Mouse (Mus musculus): ENCODE measurements around the gene Slc16a3. TPM values are rescaled to one million over a fixed set of nuclear protein-coding genes. Genes with fewer than 3 reads are reported as not detected.

The Slc16a3 gene
- polyA plus RNA-seq, 1 experiment from 2014 or later = 176 TPM

GRCm38 (mm10) chr11:120960248-120960647 is 12.0 kb downstream of the Slc16a3 start:
- no peaks in the 10 kb centered on the region for H3K27me3 ChIP-seq (ENCODE audit: control insufficient read depth, insufficient read depth, low read length)
- no peak overlapping the region for H3K9ac ChIP-seq (ENCODE audit: low read depth, low read length)
- no peak overlapping the region for H3K4me3 ChIP-seq (ENCODE audit: low read depth, low read length)
- peaks cover 48% of the 10 kb centered on the region for H3K36me3 ChIP-seq (ENCODE audit: control insufficient read depth, insufficient read depth, low read length)
- H3K9me3 ChIP-seq (replicated peaks; ENCODE audit: control insufficient read depth, low read length) = no peaks in the 10 kb centered on the region
- WGBS (ENCODE audit: insufficient replicate concordance) = 77% methylated on average over 1 of the region's 1 CpGs
- peaks cover 56% of the 10 kb centered on the region for H3K4me1 ChIP-seq (ENCODE audit: control insufficient read depth, insufficient read depth, low read length)
- H3K4me2 ChIP-seq = no peak overlapping the region
- no peak overlapping the region for H3K27ac ChIP-seq (ENCODE audit: low read depth, low read length)
- ATAC-seq (replicated peaks; ENCODE audit: insufficient number of reproducible peaks, low FRiP score, low TSS enrichment) = no peak

- Histone ChIP-seq H3K9ac (ENCODE audit: low read depth, low read length) (no peak overlapping the region), H3K27me3 (ENCODE audit: control insufficient read depth, insufficient read depth, low read length) (no peaks in the 10 kb centered on the region), H3K4me3 (ENCODE audit: low read depth, low read length) (no peak overlapping the region), H3K4me2 (no peak overlapping the region), H3K36me3 (ENCODE audit: control insufficient read depth, insufficient read depth, low read length) (peaks cover 44% of the 10 kb centered on the region), H3K9me3 (replicated peaks; ENCODE audit: control insufficient read depth, low read length) (no peaks in the 10 kb centered on the region), H3K4me1 (ENCODE audit: control insufficient read depth, insufficient read depth, low read length) (peaks cover 46% of the 10 kb centered on the region), H3K27ac (ENCODE audit: low read depth, low read length) (no peak overlapping the region)
- 83% methylated on average over 7 of the region's 7 CpGs for WGBS (ENCODE audit: insufficient replicate concordance)
- ATAC-seq (replicated peaks; ENCODE audit: insufficient number of reproducible peaks, low FRiP score, low TSS enrichment) = no peak
Measured at GRCm38 (mm10) chr11:120961594-120961993, 13.3 kb downstream of the Slc16a3 start.

GRCm38 (mm10) chr11:120962050-120962771 is 13.9 kb downstream of the Slc16a3 start:
- peaks cover 42% of the 10 kb centered on the region for H3K36me3 ChIP-seq (ENCODE audit: control insufficient read depth, insufficient read depth, low read length)
- H3K4me2 ChIP-seq = no peak overlapping the region
- ATAC-seq (replicated peaks; ENCODE audit: insufficient number of reproducible peaks, low FRiP score, low TSS enrichment) = no peak
- H3K9ac ChIP-seq (ENCODE audit: low read depth, low read length) = no peak overlapping the region
- H3K27me3 ChIP-seq (ENCODE audit: control insufficient read depth, insufficient read depth, low read length) = no peaks in the 10 kb centered on the region
- 84% methylated on average over 13 of the region's 13 CpGs for WGBS (ENCODE audit: insufficient replicate concordance)
- H3K4me3 ChIP-seq (ENCODE audit: low read depth, low read length) = no peak overlapping the region
- H3K9me3 ChIP-seq (replicated peaks; ENCODE audit: control insufficient read depth, low read length) = no peaks in the 10 kb centered on the region
- H3K4me1 ChIP-seq (ENCODE audit: control insufficient read depth, insufficient read depth, low read length) = peaks cover 40% of the 10 kb centered on the region
- H3K27ac ChIP-seq (ENCODE audit: low read depth, low read length) = no peak overlapping the region

GRCm38 (mm10) chr11:120962909-120963308 is 14.6 kb downstream of the Slc16a3 start:
- H3K36me3 ChIP-seq (ENCODE audit: control insufficient read depth, insufficient read depth, low read length) = peaks cover 37% of the 10 kb centered on the region
- H3K27me3 ChIP-seq (ENCODE audit: control insufficient read depth, insufficient read depth, low read length) = no peaks in the 10 kb centered on the region
- no peak overlapping the region for H3K27ac ChIP-seq (ENCODE audit: low read depth, low read length)
- H3K4me2 ChIP-seq = no peak overlapping the region
- no peak overlapping the region for H3K4me3 ChIP-seq (ENCODE audit: low read depth, low read length)
- no peak for ATAC-seq (replicated peaks; ENCODE audit: insufficient number of reproducible peaks, low FRiP score, low TSS enrichment)
- no peaks in the 10 kb centered on the region for H3K9me3 ChIP-seq (replicated peaks; ENCODE audit: control insufficient read depth, low read length)
- H3K4me1 ChIP-seq (ENCODE audit: control insufficient read depth, insufficient read depth, low read length) = peaks cover 33% of the 10 kb centered on the region
- 85% methylated on average over 7 of the region's 7 CpGs for WGBS (ENCODE audit: insufficient replicate concordance)
- no peak overlapping the region for H3K9ac ChIP-seq (ENCODE audit: low read depth, low read length)

- Histone ChIP-seq H3K4me3 (ENCODE audit: low read depth, low read length) (no peak overlapping the region), H3K4me1 (ENCODE audit: control insufficient read depth, insufficient read depth, low read length) (peaks cover 17% of the 10 kb centered on the region), H3K36me3 (ENCODE audit: control insufficient read depth, insufficient read depth, low read length) (peaks cover 34% of the 10 kb centered on the region), H3K9me3 (replicated peaks; ENCODE audit: control insufficient read depth, low read length) (no peaks in the 10 kb centered on the region), H3K4me2 (no peak overlapping the region), H3K9ac (ENCODE audit: low read depth, low read length) (no peak overlapping the region), H3K27ac (ENCODE audit: low read depth, low read length) (no peak overlapping the region), H3K27me3 (ENCODE audit: control insufficient read depth, insufficient read depth, low read length) (no peaks in the 10 kb centered on the region)
- WGBS (ENCODE audit: insufficient replicate concordance) = 83% methylated on average over 10 of the region's 10 CpGs
- no peak for ATAC-seq (replicated peaks; ENCODE audit: insufficient number of reproducible peaks, low FRiP score, low TSS enrichment)
Measured at GRCm38 (mm10) chr11:120964195-120965157, 16.2 kb downstream of the Slc16a3 start.

GRCm38 (mm10) chr11:120965587-120965986 is 17.3 kb downstream of the Slc16a3 start:
- H3K9me3 ChIP-seq (replicated peaks; ENCODE audit: control insufficient read depth, low read length) = no peaks in the 10 kb centered on the region
- ATAC-seq (replicated peaks; ENCODE audit: insufficient number of reproducible peaks, low FRiP score, low TSS enrichment) = no peak
- no peak overlapping the region for H3K27ac ChIP-seq (ENCODE audit: low read depth, low read length)
- no peak overlapping the region for H3K4me2 ChIP-seq
- peaks cover 39% of the 10 kb centered on the region for H3K36me3 ChIP-seq (ENCODE audit: control insufficient read depth, insufficient read depth, low read length)
- H3K27me3 ChIP-seq (ENCODE audit: control insufficient read depth, insufficient read depth, low read length) = no peaks in the 10 kb centered on the region
- H3K4me1 ChIP-seq (ENCODE audit: control insufficient read depth, insufficient read depth, low read length) = peaks cover 7% of the 10 kb centered on the region; the same call in 1 of the 2 replicates
- no peak overlapping the region for H3K4me3 ChIP-seq (ENCODE audit: low read depth, low read length)
- no peak overlapping the region for H3K9ac ChIP-seq (ENCODE audit: low read depth, low read length)
- WGBS (ENCODE audit: insufficient replicate concordance) = 85% methylated on average over 4 of the region's 4 CpGs

- H3K9me3 ChIP-seq (replicated peaks; ENCODE audit: control insufficient read depth, low read length) = no peaks in the 10 kb centered on the region
- H3K4me3 ChIP-seq (ENCODE audit: low read depth, low read length) = no peak overlapping the region
- H3K4me2 ChIP-seq = no peak overlapping the region
- peaks cover 59% of the 10 kb centered on the region for H3K36me3 ChIP-seq (ENCODE audit: control insufficient read depth, insufficient read depth, low read length)
- H3K27ac ChIP-seq (ENCODE audit: low read depth, low read length) = no peak overlapping the region
- H3K9ac ChIP-seq (ENCODE audit: low read depth, low read length) = no peak overlapping the region
- ATAC-seq (replicated peaks; ENCODE audit: insufficient number of reproducible peaks, low FRiP score, low TSS enrichment) = no peak
- peaks cover 3% of the 10 kb centered on the region; the same call in 1 of the 2 replicates for H3K4me1 ChIP-seq (ENCODE audit: control insufficient read depth, insufficient read depth, low read length)
- whole genome bisulfite sequencing (ENCODE audit: insufficient replicate concordance) = 92% methylated on average over 5 of the region's 5 CpGs
- no peaks in the 10 kb centered on the region for H3K27me3 ChIP-seq (ENCODE audit: control insufficient read depth, insufficient read depth, low read length)
Measured at GRCm38 (mm10) chr11:120969742-120970141, 21.5 kb downstream of the Slc16a3 start.

GRCm38 (mm10) chr11:120971237-120971636 is 23.0 kb downstream of the Slc16a3 start:
- H3K4me1 ChIP-seq (ENCODE audit: control insufficient read depth, insufficient read depth, low read length) = no peaks in the 10 kb centered on the region
- no peak for ATAC-seq (replicated peaks; ENCODE audit: insufficient number of reproducible peaks, low FRiP score, low TSS enrichment)
- H3K27me3 ChIP-seq (ENCODE audit: control insufficient read depth, insufficient read depth, low read length) = no peaks in the 10 kb centered on the region
- H3K27ac ChIP-seq (ENCODE audit: low read depth, low read length) = no peak overlapping the region
- peaks cover 61% of the 10 kb centered on the region for H3K36me3 ChIP-seq (ENCODE audit: control insufficient read depth, insufficient read depth, low read length)
- H3K9ac ChIP-seq (ENCODE audit: low read depth, low read length) = no peak overlapping the region
- no peak overlapping the region for H3K4me2 ChIP-seq
- WGBS (ENCODE audit: insufficient replicate concordance) = 93% methylated on average over 5 of the region's 5 CpGs
- H3K9me3 ChIP-seq (replicated peaks; ENCODE audit: control insufficient read depth, low read length) = no peaks in the 10 kb centered on the region
- H3K4me3 ChIP-seq (ENCODE audit: low read depth, low read length) = no peak overlapping the region
